ENCODE assay signal across 9 mouse cellular contexts in the genomic region with DNA sequence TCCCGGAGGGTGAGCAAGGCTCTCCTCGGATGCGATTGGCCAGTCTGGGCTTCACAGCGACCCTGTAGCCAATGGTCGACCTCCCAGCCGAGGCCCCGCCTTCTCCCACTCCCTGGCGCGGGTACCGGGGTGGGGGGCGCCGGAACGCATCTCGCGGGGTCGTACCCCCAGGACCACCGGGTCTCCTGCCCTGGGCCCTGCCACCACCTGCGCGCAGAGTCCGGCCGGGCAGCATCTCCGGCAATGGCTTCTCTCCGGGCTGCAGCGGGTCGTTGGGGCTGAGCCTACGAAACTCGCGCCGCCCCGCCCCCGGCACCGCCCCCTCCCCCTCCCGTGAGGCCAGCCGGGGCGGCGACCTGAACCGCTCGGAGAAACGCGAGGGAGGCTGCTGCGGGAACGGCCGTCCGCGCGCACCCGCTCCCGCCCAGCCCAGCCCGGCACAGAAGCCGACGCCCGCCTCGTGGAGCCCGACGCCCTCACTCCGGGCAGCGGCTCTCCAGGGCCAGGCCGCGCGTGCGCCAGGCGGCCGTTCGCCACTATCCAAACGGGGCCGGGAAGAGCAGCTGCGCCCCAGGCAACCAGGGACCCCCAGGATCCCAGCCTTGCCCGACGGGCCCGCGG. TPM values are rescaled to one million over a fixed set of nuclear protein-coding genes. Genes with fewer than 3 reads are reported as not detected.
DNase-seq lines count a peak whose midpoint lies in the region; ATAC-seq lines count a peak whose summit lies in the region.
"Had no signal": no experiment of that assay in that cellular context is flagged by ENCODE, and none has a peak within 500 bp of the region (broad histone marks: within the 10 kb centered on the region; RNA-seq: fewer than 3 reads in every experiment).

Hmx1 (plus strand) TSS at position 618 of the 621 bp plus-strand sequence.

- H3K27me3 ChIP-seq in embryonic facial prominence, embryonic 15.5 days: peaks cover 100% of the 10 kb centered on the region
- H3K27me3 ChIP-seq in limb, embryonic 13.5 days: peaks cover 100% of the 10 kb centered on the region

- no peak within 1 kb of the TSS for H3K27ac ChIP-seq in embryonic facial prominence, embryonic 15.5 days (replicated peaks)
- H3K27ac ChIP-seq in limb, embryonic 13.5 days: no peak within 1 kb of the TSS
- H3K27ac ChIP-seq: macrophage had no signal

- H3K9ac ChIP-seq in embryonic facial prominence, embryonic 15.5 days: no peak within 1 kb of the TSS
- peak within 1 kb of the TSS; percentile 13; the same call in 1 of the 2 replicates for H3K9ac ChIP-seq in limb, embryonic 13.5 days

- peaks cover 29% of the 10 kb centered on the region for H3K4me1 ChIP-seq in embryonic facial prominence, embryonic 15.5 days
- peaks cover 24% of the 10 kb centered on the region for H3K4me1 ChIP-seq in limb, embryonic 13.5 days

- peak within 1 kb of the TSS; percentile 55 for H3K4me3 ChIP-seq in embryonic facial prominence, embryonic 15.5 days (replicated peaks)
- peak within 1 kb of the TSS; percentile 58 for H3K4me3 ChIP-seq in limb, embryonic 13.5 days

- peak within 1 kb of the TSS; percentile 86 for H3K4me2 ChIP-seq in embryonic facial prominence, embryonic 15.5 days (replicated peaks)
- H3K4me2 ChIP-seq in limb, embryonic 13.5 days (replicated peaks): peak within 1 kb of the TSS; percentile 79

- peak; percentile 87 for ATAC-seq in embryonic facial prominence, embryonic 15.5 days (ENCODE audit: insufficient number of reproducible peaks, low FRiP score, low TSS enrichment, low read depth)
- peak; percentile 92 for ATAC-seq in limb, embryonic 13.5 days (ENCODE audit: low FRiP score, low read depth)
- ATAC-seq in megakaryocyte progenitor cell, adult 5-6 weeks (replicated peaks; ENCODE audit: poor library complexity): no peak

- no peaks in the 10 kb centered on the region for H3K36me3 ChIP-seq in embryonic facial prominence, embryonic 15.5 days
- H3K36me3 ChIP-seq in limb, embryonic 13.5 days: no peaks in the 10 kb centered on the region

- peak; percentile 56 for DNase-seq in kidney, postnatal 10 days
- DNase-seq in kidney, postnatal 36 days: no peak
- DNase-seq in retina, postnatal 1 day: peak; percentile 96
- no peak for DNase-seq in spleen, postnatal 10 days (ENCODE audit: low spot score in 2 of 2)
- DNase-seq in ovary, adult 18-20 months (ENCODE audit: low spot score): no peak

- H3K9me3 ChIP-seq in embryonic facial prominence, embryonic 15.5 days (replicated peaks): no peaks in the 10 kb centered on the region
- H3K9me3 ChIP-seq in limb, embryonic 13.5 days: no peaks in the 10 kb centered on the region

- WGBS in embryonic facial prominence, embryonic 15.5 days: under 1% methylated on average over 54 of the region's 71 CpGs
- under 1% methylated on average over 63 of the region's 71 CpGs for WGBS in limb, embryonic 13.5 days

RNA-seq across cellular contexts. Expression of gene Hmx1, which starts in this region (rescaled TPM):
- 1.2 and 1.7 TPM in 2 replicates for polyA plus RNA-seq in embryonic facial prominence, embryonic 15.5 days (2015; fragmentation: Nextera tagmentation; extraction: Ambion mirVana)
- 0.11 TPM in 1 of 2 replicates, not detected in the other for polyA plus RNA-seq in limb, embryonic 13.5 days (2015; fragmentation: Nextera tagmentation; extraction: Ambion mirVana)
- total RNA-seq in megakaryocyte progenitor cell, adult 5-6 weeks (2015): not detected in 2 replicates
- not detected in 2 replicates for total RNA-seq in megakaryocyte progenitor cell, adult 5-6 weeks (2017)
- polyA plus RNA-seq: macrophage had no signal

Comparison
In these comparisons a context has a peak if more than half of its experiments do, and no peak if none do; other contexts are left out.
1. DNase-seq: peak in kidney, postnatal 10 days (single experiment) and retina, postnatal 1 day (single experiment); none in kidney, postnatal 36 days (0 of 2), spleen, postnatal 10 days (0 of 2) and ovary, adult 18-20 months (single experiment).
2. Peak in ATAC-seq, H3K4me3 ChIP-seq, H3K9ac ChIP-seq and H3K4me2 ChIP-seq in limb, embryonic 13.5 days; RNA of the gene not detected or under 1 TPM.